Mouse (Mus musculus) kidney, adult 8-10 months (tissue): Measurements from ENCODE around the gene Aqp3.
"Not testable (repeated sequence)": the region's sequence is repeated elsewhere in the genome, so short reads cannot be mapped to it uniquely, and the experiment has no call there.

ENCODE experiments used
- DNase-seq, 2 experiments: peaks; one replicate each; pipeline ENCODE4 v3.0.0; 2022

Gene Aqp3

GRCm38 (mm10) chr4:41100986-41101385 is 3.0 kb upstream of the Aqp3 start:
- no peak for DNase-seq

GRCm38 (mm10) chr4:41098577-41098951 is 581 bp upstream of the Aqp3 start:
- peak in 1 of 2 experiments; percentile 38 for DNase-seq

GRCm38 (mm10) chr4:41097381-41097780 is 602 bp downstream of the Aqp3 start:
- peak; percentile 35 to 57 for DNase-seq

DNA sequence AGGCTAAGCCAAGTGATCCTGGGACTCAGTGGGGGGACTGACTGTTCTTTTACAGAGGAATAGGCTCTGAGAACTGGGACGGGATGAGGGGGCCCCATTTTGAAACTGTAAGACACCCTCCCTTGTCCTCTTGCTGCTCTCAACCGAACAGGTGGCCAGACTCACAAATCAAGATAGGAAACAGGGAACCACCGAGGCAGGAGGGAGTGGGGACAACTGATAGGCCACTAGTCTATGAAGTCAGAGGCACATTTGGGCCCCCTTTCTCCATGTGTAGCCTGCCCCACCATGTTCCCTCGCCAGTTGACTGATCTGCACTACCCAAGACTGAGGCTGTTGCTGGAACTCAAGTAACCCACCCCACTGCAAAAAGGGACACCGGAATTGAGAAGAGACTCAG is 1.2 kb downstream of the Aqp3 start:
- DNase-seq, result no peak

DNA sequence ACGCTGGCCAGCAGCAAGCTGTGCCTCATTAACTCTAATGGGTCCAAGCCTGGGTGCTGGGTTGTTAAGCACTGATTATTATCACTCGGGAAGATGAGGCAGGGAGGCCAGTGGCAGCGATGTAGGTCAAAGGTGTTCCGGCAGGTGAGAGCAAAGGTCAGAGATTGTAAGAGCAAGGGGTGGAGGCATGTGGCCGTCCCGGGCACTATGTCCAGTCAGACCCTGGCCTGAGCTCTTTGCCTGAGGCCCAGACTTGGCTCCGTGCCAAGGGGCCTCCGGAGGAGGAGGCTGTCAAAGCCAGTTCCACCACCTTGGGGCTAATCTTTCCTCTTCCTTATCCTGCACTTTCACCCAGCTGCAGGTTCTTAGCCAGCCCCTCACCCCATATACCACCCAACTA is 1.8 kb downstream of the Aqp3 start:
- DNase-seq, result peak; percentile 52 to 61

GRCm38 (mm10) chr4:41094361-41094760 is 3.6 kb downstream of the Aqp3 start:
- no peak for DNase-seq

- DNase-seq, result no peak
Observed at GRCm38 (mm10) chr4:41092958-41093357, 5.0 kb downstream of the Aqp3 start.

- no peak for DNase-seq
Observed at GRCm38 (mm10) chr4:41091391-41091790, 6.6 kb downstream of the Aqp3 start.

GRCm38 (mm10) chr4:41089705-41090104 is 8.3 kb downstream of the Aqp3 start:
- no peak for DNase-seq

GRCm38 (mm10) chr4:41089189-41089588 is 8.8 kb downstream of the Aqp3 start:
- DNase-seq, result no peak

DNA sequence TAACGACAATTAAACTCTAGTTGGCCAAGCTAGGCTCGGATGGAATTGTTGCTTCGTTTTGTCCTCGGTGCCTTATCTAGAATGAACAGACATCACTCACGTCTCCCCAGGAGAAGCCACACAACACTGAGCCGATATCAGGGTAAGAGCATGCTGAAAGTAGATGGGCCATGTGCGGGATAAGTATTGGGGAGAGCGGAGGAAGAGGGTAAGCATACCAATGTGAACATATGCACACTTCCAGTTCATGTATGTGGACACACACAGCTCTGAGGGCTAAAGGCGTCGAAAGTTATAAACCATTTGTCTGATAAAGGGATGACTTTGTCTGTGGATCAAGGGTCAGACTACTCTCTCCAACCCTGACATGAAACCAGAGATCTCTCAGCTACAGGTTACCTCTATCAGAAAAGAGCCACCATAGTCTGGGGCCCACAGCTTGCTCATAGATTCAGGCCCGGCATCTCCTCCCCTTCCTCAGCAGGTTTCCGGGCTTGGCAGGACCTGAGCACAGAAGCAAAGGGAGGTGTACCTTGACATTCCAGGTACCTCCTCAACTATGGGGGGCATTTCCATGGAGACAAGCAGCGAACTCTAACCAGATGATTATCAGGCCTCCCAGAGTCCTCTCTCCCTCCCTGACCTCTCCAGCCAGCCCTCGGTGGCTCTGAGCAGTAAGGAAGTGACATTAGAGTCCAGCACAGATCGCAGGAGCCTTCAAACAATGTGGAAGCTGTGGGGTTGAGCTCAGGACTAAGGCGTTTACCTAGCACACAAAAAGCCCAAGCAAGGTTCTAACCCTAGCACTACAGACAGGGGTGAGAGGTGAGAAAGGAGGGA is 10.3 kb downstream of the Aqp3 start:
- DNase-seq, result no peak

GRCm38 (mm10) chr4:41086947-41087346 is 11.0 kb downstream of the Aqp3 start:
- DNase-seq, result no peak

- DNase-seq, result no peak
Observed at GRCm38 (mm10) chr4:41084819-41085218, 13.2 kb downstream of the Aqp3 start.

DNA sequence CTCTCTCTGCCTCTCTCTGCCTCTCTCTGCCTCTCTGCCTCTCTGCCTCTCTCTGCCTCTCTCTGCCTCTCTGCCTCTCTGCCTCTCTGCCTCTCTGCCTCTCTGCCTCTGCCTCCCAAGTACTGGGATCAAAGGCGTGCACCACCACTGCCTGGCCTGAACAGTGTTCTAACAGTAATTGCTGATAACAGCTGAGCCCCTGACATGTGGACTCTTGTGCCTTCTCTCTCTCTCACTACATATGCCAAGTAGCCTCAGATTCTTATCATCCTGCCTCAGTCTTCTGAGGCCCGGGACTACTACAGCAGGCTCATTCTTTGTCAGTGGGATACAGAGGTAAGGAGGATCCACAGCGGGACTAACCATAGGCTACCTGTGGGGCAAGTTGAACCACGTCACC is 15.2 kb downstream of the Aqp3 start:
- DNase-seq, result not testable (repeated sequence)

- no peak for DNase-seq
Observed at GRCm38 (mm10) chr4:41081733-41082132, 16.2 kb downstream of the Aqp3 start.

DNA sequence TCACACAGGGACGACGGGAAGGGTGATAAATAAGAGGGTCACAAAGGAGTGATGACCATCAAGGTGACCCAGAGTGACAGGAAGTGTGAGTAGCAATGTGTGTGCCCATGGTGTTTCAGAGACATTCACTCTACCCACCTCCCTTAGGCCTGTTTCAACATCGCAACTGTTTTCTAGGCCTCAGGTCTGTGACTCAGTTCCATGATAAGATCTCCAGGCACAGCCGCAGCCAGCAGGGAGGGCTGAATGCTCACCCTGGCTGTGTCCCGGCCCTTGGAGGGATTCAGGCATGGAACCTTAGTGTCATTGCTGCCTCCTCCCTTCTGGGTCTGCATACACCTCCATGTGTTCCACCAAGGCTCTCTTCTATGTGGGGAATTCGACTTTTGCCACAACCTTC is 19.3 kb downstream of the Aqp3 start:
- DNase-seq, result no peak

- no peak for DNase-seq
Observed at GRCm38 (mm10) chr4:41074461-41074860, 23.5 kb downstream of the Aqp3 start.

DNA sequence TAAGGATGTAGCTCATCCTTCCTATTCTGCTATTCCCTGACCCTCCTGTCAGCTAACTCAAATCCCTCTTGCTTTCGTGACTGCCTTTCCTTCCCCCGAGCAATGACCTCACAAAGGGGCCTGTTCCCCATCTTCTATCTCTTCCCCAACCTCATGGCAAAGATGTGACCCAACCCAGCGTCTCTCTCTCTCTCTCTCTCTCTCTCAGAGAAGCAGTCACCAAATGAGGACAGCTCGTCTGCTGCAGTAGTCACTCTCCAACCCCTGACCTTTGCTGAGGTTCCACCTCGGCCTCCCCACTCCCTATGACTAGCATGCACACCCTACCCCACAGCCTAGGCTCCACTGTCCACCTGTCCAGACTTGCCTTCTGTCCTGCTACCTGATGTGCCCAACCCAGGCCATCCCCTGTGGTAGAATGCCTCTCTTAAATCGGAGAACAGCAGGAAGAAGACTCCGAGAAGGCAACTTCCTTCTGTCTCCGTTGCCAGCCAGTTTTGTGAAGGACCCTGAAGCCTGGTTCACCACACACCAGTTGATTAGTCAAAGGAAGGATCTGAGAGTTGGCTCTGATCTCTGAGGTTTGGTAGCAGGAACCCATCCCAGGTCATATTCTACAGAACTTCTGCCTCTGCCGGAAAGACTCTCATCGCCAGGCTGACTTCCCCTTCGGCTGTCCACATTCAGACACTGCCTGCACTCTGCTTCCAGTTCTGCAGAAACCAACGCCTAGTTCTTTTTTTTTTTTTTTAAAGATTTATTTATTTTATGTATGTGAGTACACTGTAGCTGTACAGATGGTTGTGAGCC is 24.8 kb downstream of the Aqp3 start:
- DNase-seq, result no peak

DNA sequence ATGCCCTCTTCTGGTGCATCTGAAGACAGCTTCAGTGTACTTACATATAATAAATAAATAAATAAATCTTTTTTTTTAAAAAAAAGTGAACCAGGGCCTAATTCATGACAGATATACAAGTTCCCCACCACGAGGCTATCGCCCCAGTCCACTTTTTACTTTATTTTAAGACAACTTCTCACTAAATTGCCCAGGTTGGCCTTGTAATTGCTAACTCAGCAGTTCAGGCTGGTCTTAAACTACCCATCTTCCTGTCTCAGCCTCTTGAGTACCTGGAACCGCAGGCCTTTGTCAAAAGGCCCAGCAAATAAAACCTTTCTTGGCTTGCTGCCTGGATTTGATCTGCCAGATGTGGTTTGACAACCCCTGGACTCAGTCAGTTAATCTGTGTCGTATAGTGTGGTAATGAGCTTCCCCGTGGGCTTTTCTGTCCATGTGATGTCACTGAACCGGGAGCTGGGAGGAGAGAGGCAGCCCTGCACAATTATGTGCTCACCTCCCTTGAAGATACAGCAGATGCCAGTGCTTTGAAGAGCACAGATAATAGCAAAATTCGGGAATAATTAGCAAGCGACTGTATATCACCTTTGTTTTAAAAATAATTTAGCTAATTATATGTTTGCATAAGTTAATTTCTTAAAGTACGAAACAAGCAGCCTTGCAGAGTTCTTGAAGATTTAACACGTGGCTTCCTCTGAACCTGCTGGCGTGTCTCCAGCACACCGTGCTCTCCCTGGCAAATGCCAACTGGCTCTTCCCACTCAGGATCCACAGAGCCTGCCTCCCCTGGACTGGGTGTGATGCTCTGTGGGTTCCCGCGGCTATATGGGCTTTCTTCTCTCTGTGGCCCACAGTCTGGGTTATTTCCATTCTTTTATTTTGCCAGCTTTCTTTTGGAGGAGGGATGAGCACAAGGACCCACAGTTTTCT is 26.2 kb downstream of the Aqp3 start:
- no peak for DNase-seq

DNA sequence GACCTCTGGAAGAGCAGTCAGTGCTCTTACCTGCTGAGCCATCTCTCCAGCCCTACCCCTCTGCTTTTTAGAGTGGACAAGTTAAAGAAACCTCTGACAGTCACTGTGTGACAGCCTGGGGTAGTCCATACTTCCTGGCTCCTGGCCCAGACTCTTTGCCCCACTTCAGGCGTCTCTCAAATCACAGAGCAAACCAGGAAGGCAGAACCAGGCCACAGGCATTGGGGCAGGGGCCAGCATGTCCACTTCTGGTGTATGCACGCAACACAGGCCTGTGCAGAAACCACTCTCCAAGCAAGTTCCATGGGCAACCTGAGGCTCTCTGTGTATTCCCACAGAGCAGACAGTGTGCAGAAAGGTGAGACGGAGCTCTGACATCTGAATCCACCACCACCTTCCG is 32.8 kb downstream of the Aqp3 start:
- DNase-seq, result no peak

DNA sequence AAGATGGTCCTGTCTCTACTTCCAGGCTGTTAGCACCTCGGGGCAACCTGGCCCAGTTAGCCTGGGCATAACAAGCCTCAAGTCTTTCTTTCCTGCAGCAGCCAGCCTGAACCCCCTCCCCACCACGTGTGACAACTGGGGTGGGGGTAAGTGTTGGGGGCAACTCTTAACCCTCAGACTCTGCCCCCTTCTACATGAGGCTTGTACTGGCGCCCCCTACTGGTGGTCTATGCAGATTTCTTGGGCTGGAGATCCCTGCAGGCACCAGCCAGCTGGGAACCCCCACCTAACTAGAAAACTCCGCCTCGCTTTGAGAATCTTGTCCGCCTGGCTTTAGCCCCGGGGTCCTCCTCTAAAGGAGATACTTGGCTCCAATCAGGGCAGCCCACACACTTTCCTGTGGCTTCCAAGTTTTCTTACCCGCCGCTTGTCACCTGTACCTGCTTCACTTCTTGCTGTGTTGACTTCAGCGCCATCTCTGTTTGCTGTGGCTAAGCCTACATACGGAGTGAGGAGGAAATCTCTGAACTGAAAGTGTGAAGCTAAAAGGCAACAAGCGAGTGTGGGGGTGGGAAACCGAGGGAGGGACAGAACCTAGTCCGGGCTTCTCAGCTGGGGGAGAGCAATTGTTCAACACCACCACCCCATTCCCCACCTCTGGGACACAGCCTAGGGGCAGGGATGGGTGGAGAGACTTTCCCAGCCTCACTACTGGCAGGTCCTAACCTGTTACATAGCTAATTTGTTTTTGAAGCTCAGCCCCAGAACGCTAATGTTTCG is 33.9 kb downstream of the Aqp3 start:
- no peak for DNase-seq

- no peak for DNase-seq
Observed at GRCm38 (mm10) chr4:41063351-41063750, 34.6 kb downstream of the Aqp3 start.
